Mouse (Mus musculus) CH12.LX (cell line): ENCODE measurements at regions not wholly inside any gene's neighbourhood (a gene's known extent, or its start where the extent isn't known, plus 50 kb on each side); places are given as distances from the start of the nearest gene placed in this dataset.

Experiments used
- DNase-seq: peaks from one replicate; pipeline ENCODE4 v3.0.0-alpha.2; 2013; ENCODE audit errors: extremely low read depth
- H3K27ac ChIP-seq: 2 replicates; pipeline ENCODE4 v1.5.1; 2012; ENCODE audit warnings: low read depth, mild to moderate bottlenecking, control low read depth, moderate library complexity; ENCODE audit not compliant: insufficient read depth
- H3K27me3 ChIP-seq: replicated peaks from 2 replicates; pipeline ENCODE3; 2012; ENCODE audit warnings: inconsistent platforms
- H3K36me3 ChIP-seq, 2 experiments: replicated peaks in 1 of 2; 2 replicates each; pipeline versions ENCODE3 to v1.6.1; 2012; ENCODE audit warnings: inconsistent platforms in 1 of 2, low read length in 1 of 2, mild to moderate bottlenecking in 1 of 2, mixed read lengths in 1 of 2, moderate library complexity in 1 of 2; ENCODE audit not compliant: control insufficient read depth in 1 of 2, insufficient read depth in 1 of 2
- H3K4me1 ChIP-seq, 2 experiments: 2 replicates each; pipeline ENCODE4 v1.6.1; 2012; ENCODE audit warnings: inconsistent platforms in 1 of 2, moderate library complexity in 1 of 2; ENCODE audit not compliant: insufficient read depth in 2 of 2, control insufficient read depth in 1 of 2
- H3K4me2 ChIP-seq: 2 replicates; pipeline ENCODE4 v1.6.1; 2012; ENCODE audit warnings: low read depth, mild to moderate bottlenecking, control low read depth; ENCODE audit not compliant: poor library complexity, insufficient read depth, severe bottlenecking
- H3K4me3 ChIP-seq, 3 experiments: fragments of 150-350 bp in 1 of 3; sonication (generic) in 1 of 3; replicated peaks in 1 of 3; 2 replicates each; pipeline versions ENCODE3 to v1.5.1; 2011 to 2012; ENCODE audit warnings: low read depth in 2 of 3, low read length in 2 of 3, mild to moderate bottlenecking in 2 of 3, moderate library complexity in 2 of 3, control low read depth in 1 of 3, improper control_type of control experiment in 1 of 3, inconsistent platforms in 1 of 3, mixed read lengths in 1 of 3; ENCODE audit not compliant: poor library complexity in 1 of 3
- H3K79me2 ChIP-seq: replicated peaks from 2 replicates; pipeline ENCODE4 v1.6.1; 2012; ENCODE audit warnings: mild to moderate bottlenecking, moderate library complexity; ENCODE audit not compliant: control insufficient read depth, poor library complexity, insufficient read depth, severe bottlenecking; ENCODE audit errors: extremely low read depth
- H3K9ac ChIP-seq: 2 replicates; pipeline ENCODE4 v1.6.1; 2012; ENCODE audit warnings: low read depth, mild to moderate bottlenecking, control low read depth, moderate library complexity; ENCODE audit not compliant: insufficient read depth
- H3K9me3 ChIP-seq: replicated peaks from 2 replicates; pipeline ENCODE3; 2012; ENCODE audit warnings: low read length, inconsistent platforms, mixed read lengths
- CHD2 ChIP-seq: IDR thresholded peaks from 2 replicates; pipeline ENCODE4 v1.6.1; 2011; ENCODE audit warnings: low read length, improper control_type of control experiment
- CTCF ChIP-seq, 2 experiments: IDR thresholded peaks in 1 of 2; conservative IDR thresholded peaks in 1 of 2; 2 replicates each; pipeline ENCODE4 v1.5.1; 2011 to 2012; ENCODE audit warnings: low read depth in 2 of 2, low read length in 2 of 2, improper control_type of control experiment in 1 of 2, inconsistent platforms in 1 of 2, mild to moderate bottlenecking in 1 of 2, moderate library complexity in 1 of 2
- E2F4 ChIP-seq: IDR thresholded peaks from 2 replicates; pipeline ENCODE4 v1.6.1; 2011; ENCODE audit warnings: low read depth, low read length, improper control_type of control experiment; ENCODE audit not compliant: insufficient replicate concordance
- EP300 ChIP-seq: IDR thresholded peaks from 2 replicates; pipeline ENCODE4 v1.6.1; 2011; ENCODE audit warnings: low read length, improper control_type of control experiment
- ETS1 ChIP-seq: conservative IDR thresholded peaks from 2 replicates; pipeline ENCODE4 v1.6.1; 2012; ENCODE audit warnings: low read depth, mild to moderate bottlenecking, inconsistent platforms, low read length, improper control_type of control experiment, moderate library complexity
- HCFC1 ChIP-seq: IDR thresholded peaks from 2 replicates; pipeline ENCODE4 v1.6.1; 2012; ENCODE audit warnings: low read depth, mild to moderate bottlenecking, inconsistent platforms, low read length, improper control_type of control experiment
- JUND ChIP-seq: conservative IDR thresholded peaks from 2 replicates; pipeline ENCODE4 v1.6.1; 2011; ENCODE audit warnings: low read depth, low read length, improper control_type of control experiment
- KAT2A ChIP-seq: IDR thresholded peaks from 2 replicates; pipeline ENCODE4 v1.6.1; 2012; ENCODE audit warnings: low read length, improper control_type of control experiment, inconsistent platforms; ENCODE audit not compliant: insufficient replicate concordance
- MXI1 ChIP-seq: IDR thresholded peaks from 2 replicates; pipeline ENCODE4 v1.6.1; 2011; ENCODE audit warnings: mild to moderate bottlenecking, low read depth, low read length, improper control_type of control experiment
- NRF1 ChIP-seq: IDR thresholded peaks from 2 replicates; pipeline ENCODE4 v1.6.1; 2014; ENCODE audit warnings: low read depth, mild to moderate bottlenecking, inconsistent platforms, low read length, improper control_type of control experiment, moderate library complexity
- POLR2A ChIP-seq: IDR thresholded peaks from 2 replicates; pipeline ENCODE4 v1.6.1; 2011; ENCODE audit warnings: low read depth, mild to moderate bottlenecking, improper control_type of control experiment, low read length
- RAD21 ChIP-seq: IDR thresholded peaks from 2 replicates; pipeline ENCODE4 v1.6.1; 2011; ENCODE audit warnings: low read depth, mild to moderate bottlenecking, low read length, improper control_type of control experiment, moderate library complexity
- RCOR1 ChIP-seq: conservative IDR thresholded peaks from 2 replicates; pipeline ENCODE4 v1.6.1; 2012; ENCODE audit warnings: low read depth, mild to moderate bottlenecking, inconsistent platforms, low read length, improper control_type of control experiment
- SMC3 ChIP-seq: IDR thresholded peaks from 2 replicates; pipeline ENCODE4 v1.6.1; 2011; ENCODE audit warnings: low read depth, low read length, improper control_type of control experiment
- USF1 ChIP-seq: IDR thresholded peaks from 2 replicates; pipeline ENCODE4 v1.6.1; 2014; ENCODE audit warnings: low read depth, mild to moderate bottlenecking, inconsistent platforms, low read length, improper control_type of control experiment
- USF2 ChIP-seq: conservative IDR thresholded peaks from 2 replicates; pipeline ENCODE4 v1.6.1; 2011; ENCODE audit warnings: low read depth, low read length, improper control_type of control experiment
- ZKSCAN1 ChIP-seq: IDR thresholded peaks from 2 replicates; pipeline ENCODE4 v1.6.1; 2012; ENCODE audit warnings: low read depth, inconsistent platforms, low read length, improper control_type of control experiment, borderline replicate concordance
- dilution Hi-C: fragments of 300-500 bp; cut with MboI; formaldehyde crosslinking; loops from 2 replicates; pipeline ENCODE4 v1.14.3; 2020; ENCODE audit warnings: low sequenced_read_pairs; ENCODE audit not compliant: extremely low pct_unique_long_range_greater_than_20kb, extremely low pct_ligation_motif_present
- in situ Hi-C: fragments of 300-500 bp; cut with MboI; formaldehyde crosslinking; loops from 3 replicates; pipeline ENCODE4 v1.14.3; 2019; ENCODE audit warnings: low sequenced_read_pairs, low pct_ligation_motif_present, low pct_unique_long_range_greater_than_20kb, mixed read lengths

DNA sequence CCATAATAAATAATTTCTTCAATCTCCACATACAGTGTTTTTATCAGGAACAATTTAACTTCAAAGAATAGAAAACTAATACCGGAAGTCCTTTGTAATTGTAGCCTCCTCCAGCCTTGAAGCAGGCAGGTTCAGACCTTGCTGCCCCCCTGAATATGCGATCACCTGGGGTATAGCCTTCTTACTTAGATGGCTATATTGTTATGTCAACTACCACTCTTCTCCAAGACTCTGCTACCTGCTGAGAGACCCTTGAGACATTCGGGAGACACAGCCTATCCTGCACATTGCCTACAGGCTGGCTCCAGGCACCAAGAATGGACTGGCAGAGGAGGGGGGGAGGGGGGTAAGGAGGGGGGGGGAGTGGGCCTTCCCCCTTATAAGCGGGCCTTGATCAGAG is 1123.9 kb upstream of the 2610301B20Rik start:
- in situ Hi-C loops (no loop called here), dilution Hi-C loops (no loop called here)
- Histone ChIP-seq H3K9me3 (no peaks in the 10 kb centered on the region), H3K4me3 (no peak overlapping the region), H3K9ac (no peak overlapping the region), H3K27me3 (no peaks in the 10 kb centered on the region), H3K4me2 (no peak overlapping the region), H3K4me1 (no peaks in the 10 kb centered on the region), H3K36me3 (no peaks in the 10 kb centered on the region), H3K79me2 (no peaks in the 10 kb centered on the region), H3K27ac (no peak overlapping the region)
- no peak for TF ChIP-seq RCOR1
- no peak for TF ChIP-seq POLR2A
- no peak for TF ChIP-seq USF2
- no peak for TF ChIP-seq CHD2
- TF ChIP-seq JUND = no peak
- no peak for TF ChIP-seq MXI1
- no peak for TF ChIP-seq SMC3
- no peak for TF ChIP-seq E2F4
- TF ChIP-seq NRF1 = no peak
- no peak for TF ChIP-seq ETS1
- no peak for TF ChIP-seq RAD21
- no peak for TF ChIP-seq CTCF (conservative IDR thresholded peaks at IDR 0.05 in 1 of 2, IDR thresholded peaks at IDR 0.05 in 1 of 2; ENCODE audit: low read depth in 2 of 2, low read length in 2 of 2)
- no peak for TF ChIP-seq USF1
- no peak for DNase-seq

GRCm38 (mm10) chr4:9763321-9763720 is 1111.0 kb upstream of the 2610301B20Rik start:
- no peak for TF ChIP-seq HCFC1
- TF ChIP-seq ZKSCAN1 = no peak
- TF ChIP-seq KAT2A = no peak
- no peak for TF ChIP-seq EP300
- TF ChIP-seq, all 38 proteins: peak for 0
- Histone ChIP-seq H3K79me2 (no peaks in the 10 kb centered on the region), H3K27ac (no peak overlapping the region), H3K27me3 (no peaks in the 10 kb centered on the region), H3K9me3 (no peaks in the 10 kb centered on the region), H3K36me3 (no peaks in the 10 kb centered on the region), H3K9ac (no peak overlapping the region), H3K4me1 (no peaks in the 10 kb centered on the region), H3K4me3 (no peak overlapping the region), H3K4me2 (no peak overlapping the region)
- no peak for DNase-seq
- in situ Hi-C loops = no loop called here
- dilution Hi-C loops = no loop called here
